Mouse (Mus musculus) urinary bladder, postnatal 36 days (tissue): ENCODE results near the gene Fam20c.

Experiments used
- DNase-seq, 2 experiments: peaks; one replicate each; pipeline ENCODE4 v3.0.0; 2022; ENCODE audit warnings: low spot score in 2 of 2, mixed read lengths in 1 of 2

The Fam20c gene

DNA sequence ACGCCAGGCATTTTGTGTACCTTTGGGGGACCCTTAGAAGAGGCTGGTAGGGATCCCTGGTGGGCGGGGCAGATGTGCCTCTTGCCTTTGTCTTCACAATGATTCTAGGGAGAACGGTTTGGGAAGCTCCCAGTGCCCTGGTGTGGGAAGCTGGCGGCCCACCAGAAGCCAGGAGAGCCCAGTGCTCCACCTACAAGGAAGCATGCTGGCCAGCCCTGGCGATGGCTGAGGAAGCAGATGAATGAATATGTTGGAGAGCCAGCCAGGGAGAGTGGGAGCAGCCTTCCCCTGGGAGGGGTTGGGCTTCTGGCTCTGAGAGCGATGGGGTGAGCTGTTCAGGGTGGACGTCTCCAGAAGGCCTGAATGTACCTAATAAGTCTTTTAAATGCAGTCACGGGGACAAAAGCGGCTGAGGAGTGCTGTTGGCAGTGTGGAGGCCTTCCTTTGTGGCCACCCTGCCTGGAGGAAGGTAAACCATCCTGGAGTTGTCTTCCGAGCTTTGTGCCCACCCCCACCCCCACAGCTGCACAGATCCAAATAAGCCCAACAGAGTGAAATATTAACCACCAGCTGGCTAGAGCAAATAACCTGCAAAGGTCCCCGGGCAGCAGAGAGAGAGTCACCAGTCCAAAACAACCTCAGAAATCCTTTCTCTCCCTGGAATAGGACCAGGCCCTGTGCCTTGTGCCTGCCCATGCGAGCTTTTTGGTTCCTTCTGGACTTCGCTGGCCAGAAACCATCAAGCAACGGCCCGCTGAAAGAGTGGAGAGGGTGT lies 2.2 kb downstream of the Fam20c start:
- peak; percentile 30 to 45 for DNase-seq

GRCm38 (mm10) chr5:138757135-138757534 lies 2.8 kb downstream of the Fam20c start:
- DNase-seq: no peak

GRCm38 (mm10) chr5:138757616-138758015 lies 3.3 kb downstream of the Fam20c start:
- DNase-seq: no peak

GRCm38 (mm10) chr5:138758533-138758932 lies 4.2 kb downstream of the Fam20c start:
- DNase-seq: no peak

GRCm38 (mm10) chr5:138761836-138762334 lies 7.6 kb downstream of the Fam20c start:
- no peak for DNase-seq

GRCm38 (mm10) chr5:138762361-138762760 lies 8.0 kb downstream of the Fam20c start:
- no peak for DNase-seq

- DNase-seq: no peak
These were observed 10.3 kb downstream of the Fam20c start for GRCm38 (mm10) chr5:138764601-138765000.

DNA sequence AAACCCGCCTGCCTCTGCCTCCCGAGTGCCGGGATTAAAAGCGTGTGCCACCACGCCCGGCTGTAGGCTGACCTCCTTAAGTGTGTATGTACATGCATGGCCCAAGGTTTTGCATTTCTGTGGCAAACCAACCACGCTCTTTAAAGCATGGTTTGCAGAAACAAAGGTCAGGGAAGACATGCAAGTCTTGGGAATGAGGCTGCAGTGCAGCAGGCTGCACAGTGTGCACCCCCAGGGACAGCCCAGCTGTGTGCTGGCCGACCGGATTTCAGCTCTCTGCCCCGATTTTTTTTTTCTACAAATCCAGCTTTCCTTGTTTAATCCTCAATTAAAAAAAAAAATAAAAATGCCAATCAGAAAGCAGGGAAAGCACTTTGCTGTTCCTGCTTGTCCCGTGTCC lies 13.3 kb downstream of the Fam20c start:
- DNase-seq: no peak

DNA sequence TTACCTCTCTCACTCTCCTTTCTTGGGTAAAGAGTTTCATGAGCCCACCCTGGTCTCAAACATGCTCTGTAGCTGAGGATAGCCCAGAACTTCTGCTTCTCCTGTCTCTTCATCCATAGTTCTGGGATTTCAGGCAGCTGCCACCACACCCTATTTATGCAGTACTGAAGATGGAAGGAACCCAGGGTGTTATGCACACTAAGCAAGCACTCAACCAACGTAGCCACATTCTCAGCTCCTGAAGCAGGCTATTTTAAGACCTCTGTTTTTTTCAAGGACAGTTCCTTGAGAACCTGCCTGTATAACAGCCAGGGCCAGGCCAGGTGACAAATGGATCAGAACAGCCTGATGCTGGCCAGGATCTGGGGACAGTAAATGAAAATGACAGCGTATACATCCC lies 14.4 kb downstream of the Fam20c start:
- no peak for DNase-seq

DNA sequence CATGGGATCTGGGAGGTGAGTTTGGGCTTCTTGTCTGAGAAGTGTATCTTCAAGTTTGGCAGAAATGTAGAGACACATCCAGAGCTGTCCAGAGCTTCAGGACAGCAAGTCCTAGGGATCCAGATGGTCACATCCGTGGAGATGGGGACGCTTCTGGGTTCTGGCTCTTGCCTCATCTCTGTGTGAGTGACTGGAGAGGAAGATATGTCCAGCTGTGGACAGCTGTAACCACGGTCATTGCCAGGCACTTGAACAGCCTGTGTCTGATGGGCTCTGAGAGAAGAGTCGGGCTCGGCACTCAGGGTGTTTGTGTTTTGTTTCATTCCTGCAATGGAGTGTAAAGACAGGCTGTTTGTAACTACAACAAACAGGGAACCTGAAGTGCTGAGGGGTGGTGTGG lies 14.8 kb downstream of the Fam20c start:
- no peak for DNase-seq

DNA sequence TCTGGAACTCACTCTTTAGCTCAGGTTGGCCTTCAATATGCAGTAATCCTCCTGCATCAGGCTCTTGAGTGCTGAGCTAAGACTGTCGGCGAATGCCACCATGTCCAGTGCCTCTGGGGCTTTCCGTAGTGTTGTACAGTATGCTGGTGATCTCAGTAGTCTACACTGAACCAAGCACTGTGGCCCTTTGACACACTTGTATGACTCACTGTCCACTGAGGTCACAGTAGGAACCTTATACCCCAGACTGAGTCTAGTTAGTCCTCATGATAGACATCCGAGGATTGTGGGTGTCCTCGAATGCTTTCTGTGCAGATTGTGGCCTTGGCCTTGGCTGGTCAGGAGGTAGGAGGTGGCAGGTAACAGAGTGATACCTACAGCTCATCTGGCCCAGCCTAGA lies 20.8 kb downstream of the Fam20c start:
- no peak for DNase-seq

DNA sequence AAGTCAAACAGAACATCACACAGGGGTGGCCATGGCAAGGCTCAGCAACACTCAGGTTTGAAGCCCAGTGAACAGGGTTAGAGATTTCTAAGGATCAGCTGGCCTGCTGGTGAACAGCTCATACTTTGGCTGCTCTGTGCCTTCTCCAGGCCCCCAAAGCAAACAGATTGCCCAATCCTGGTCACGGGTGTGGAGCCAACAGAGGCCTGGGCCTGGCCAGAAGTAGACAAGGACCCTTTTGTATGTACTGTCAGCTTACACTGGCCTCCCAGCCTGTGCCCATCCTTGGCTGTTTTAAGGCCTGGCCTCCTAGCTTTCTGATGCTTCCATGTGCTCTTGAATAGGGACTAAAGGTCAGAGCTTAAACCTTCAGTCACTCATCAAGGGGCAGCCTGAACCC lies 22.0 kb downstream of the Fam20c start:
- DNase-seq: peak; percentile 23 to 56

GRCm38 (mm10) chr5:138778731-138779463 lies 24.6 kb downstream of the Fam20c start:
- DNase-seq: no peak

DNA sequence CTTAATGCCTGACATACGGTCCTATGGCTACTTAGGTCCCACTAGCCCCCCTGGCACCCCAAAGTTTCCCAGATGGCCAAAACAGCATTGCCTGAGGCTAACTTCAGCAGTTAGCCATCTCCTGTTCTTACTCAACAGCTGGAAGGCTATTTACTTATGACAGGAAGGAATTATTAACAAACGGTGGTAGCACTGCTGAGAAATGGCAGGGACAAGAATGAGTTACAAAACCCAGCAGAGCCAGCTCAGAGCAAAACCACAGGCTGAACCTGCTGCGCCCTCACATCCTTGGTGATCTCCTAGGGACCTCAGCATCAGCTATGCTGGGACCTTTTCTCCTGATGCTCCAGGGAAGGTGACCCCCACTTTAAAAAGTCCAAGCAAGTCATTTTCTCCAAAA lies 25.3 kb downstream of the Fam20c start:
- DNase-seq: no peak

- no peak for DNase-seq
These were observed 28.4 kb downstream of the Fam20c start for GRCm38 (mm10) chr5:138782697-138783096.

DNA sequence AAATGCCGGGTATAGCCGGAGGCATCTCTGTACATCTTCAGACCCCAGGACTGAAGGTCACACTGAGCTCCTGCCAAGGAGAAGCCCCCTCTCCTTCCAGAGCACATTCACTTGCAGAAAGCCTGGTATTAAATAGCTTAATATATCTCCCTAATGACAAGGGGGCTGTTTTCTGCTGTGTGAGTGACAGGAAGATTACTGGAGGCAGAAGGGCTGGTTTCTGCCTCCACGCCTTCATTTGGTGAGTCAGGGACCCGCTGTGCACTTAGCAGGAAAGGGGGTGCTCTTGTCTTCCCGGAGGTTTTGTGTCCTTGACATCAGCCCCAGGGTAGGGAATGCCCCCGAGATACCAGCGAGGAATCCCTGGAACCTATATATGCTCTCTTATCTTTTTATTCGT lies 28.9 kb downstream of the Fam20c start:
- DNase-seq: no peak

GRCm38 (mm10) chr5:138785986-138786515 lies 31.7 kb downstream of the Fam20c start:
- no peak for DNase-seq

DNA sequence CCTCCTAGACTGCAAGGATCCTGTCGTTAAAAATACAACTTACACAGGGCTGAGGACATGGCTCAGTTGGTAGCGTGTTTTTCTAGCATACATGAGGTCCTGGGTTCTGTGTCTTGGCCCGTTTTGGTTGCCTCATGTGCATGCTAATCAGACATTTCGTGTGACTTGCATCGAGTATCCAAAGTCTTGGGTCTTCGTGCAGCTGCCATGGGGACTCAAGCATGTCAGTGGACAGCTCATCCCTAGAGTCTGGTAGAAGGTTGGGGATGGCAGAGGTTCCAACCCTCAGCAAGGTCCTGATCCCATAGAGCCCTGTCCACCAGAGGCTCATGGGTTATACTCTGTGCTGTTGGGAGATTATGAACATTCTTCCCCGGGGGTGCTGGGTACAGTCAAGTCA lies 33.3 kb downstream of the Fam20c start:
- DNase-seq: no peak

GRCm38 (mm10) chr5:138788481-138789211 lies 34.3 kb downstream of the Fam20c start:
- no peak for DNase-seq

- no peak for DNase-seq
These were observed 36.7 kb downstream of the Fam20c start for GRCm38 (mm10) chr5:138790954-138791480.

GRCm38 (mm10) chr5:138801588-138802116 lies 47.3 kb downstream of the Fam20c start:
- no peak for DNase-seq

DNA sequence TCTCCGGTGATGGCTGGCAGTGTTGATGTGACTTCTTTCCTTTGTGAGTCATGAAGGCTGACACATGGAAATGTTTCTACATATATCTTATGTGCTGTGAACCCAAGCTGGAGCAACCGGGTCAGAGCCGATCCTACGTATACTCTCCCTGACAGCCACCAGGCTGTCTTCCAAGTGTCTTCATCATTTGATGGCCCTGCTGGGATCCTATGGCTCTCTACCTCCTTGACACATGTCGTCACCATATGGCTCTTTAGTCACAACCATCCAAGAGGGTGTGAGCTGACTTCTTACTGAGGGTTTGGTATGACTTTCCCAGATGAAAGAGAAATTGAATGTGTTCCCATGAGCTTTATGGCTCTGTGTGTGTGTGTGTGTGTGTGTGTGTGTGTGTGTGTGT lies 50.0 kb downstream of the Fam20c start:
- DNase-seq: no peak
